Mouse (Mus musculus): ENCODE data around the gene Adgrf2. TPM values are rescaled to one million over a fixed set of nuclear protein-coding genes. Genes with fewer than 3 reads are reported as not detected.

Gene Adgrf2
- polyA plus RNA-seq, 1 experiment = 1.8 TPM

Other genes with a start within 250 kb of the Adgrf2 start
- gene Opn5, start 130.8 kb downstream of the Adgrf2 start, polyA plus RNA-seq (2012; rRNA removed) = 0.24 and 0.38 TPM in 2 replicates
- gene Adgrf4, start 49.9 kb downstream of the Adgrf2 start, polyA plus RNA-seq (2012; rRNA removed) = 5.6 and 6.3 TPM in 2 replicates
- gene Cd2ap, start 134.5 kb upstream of the Adgrf2 start, polyA plus RNA-seq (2012; rRNA removed) = 25.6 and 26.8 TPM in 2 replicates